24 mouse cellular contexts compared by ENCODE assay signal in the genomic region with DNA sequence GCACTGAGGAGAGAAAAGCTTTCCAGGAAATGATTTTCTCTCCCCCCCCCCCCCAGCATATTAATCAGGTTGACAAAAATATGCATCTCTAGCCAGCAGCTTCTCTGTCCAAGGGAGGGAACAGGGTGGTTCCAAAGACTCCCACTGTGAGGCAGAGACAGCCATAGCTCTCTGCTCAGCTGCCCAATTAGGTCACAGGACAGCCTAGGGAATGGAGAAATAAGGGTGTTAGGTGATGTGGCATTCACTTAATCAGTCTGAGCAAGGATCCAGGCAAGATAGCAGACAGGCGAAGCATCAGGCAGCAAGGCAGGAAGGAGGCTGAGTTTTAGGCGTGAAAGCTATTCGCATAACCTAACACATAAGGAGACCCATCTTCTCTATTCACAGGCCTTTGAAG.
DNase-seq lines count a peak whose midpoint lies in the region; ATAC-seq and TF ChIP-seq lines count a peak whose summit lies in the region.
"Had no signal": no experiment of that assay in that cellular context is flagged by ENCODE, and none has a peak within 500 bp of the region (broad histone marks: within the 10 kb centered on the region; RNA-seq: fewer than 3 reads in every experiment).

No protein-coding gene starts in this region.

- H3K36me3 ChIP-seq in kidney, embryonic 15.5 days = no peaks in the 10 kb centered on the region
- H3K36me3 ChIP-seq in heart, adult 2 months (ENCODE audit: control insufficient read depth, insufficient read depth, low read length) = no peaks in the 10 kb centered on the region
- H3K36me3 ChIP-seq: G1E had no signal

- 0 out of 2 replicates have a peak, but pooled peaks have one; percentile 20 for ATAC-seq in cerebellum, adult (ENCODE audit: insufficient number of reproducible peaks, low FRiP score, low TSS enrichment)
- ATAC-seq in kidney, embryonic 15.5 days (replicated peaks; ENCODE audit: low FRiP score) = no peak
- ATAC-seq: activated CD4-positive, CD25-positive, alpha-beta regulatory T cell, adult 4 months; CD4-positive, CD25-positive, alpha-beta regulatory T cell, adult 4 months; Patski had no signal

- no peaks in the 10 kb centered on the region for H3K4me1 ChIP-seq in kidney, embryonic 15.5 days
- H3K4me1 ChIP-seq in heart, adult 2 months (ENCODE audit: control insufficient read depth, insufficient read depth, low read length) = no peaks in the 10 kb centered on the region

- H3K9ac ChIP-seq in kidney, embryonic 15.5 days = no peak overlapping the region
- no peak overlapping the region for H3K9ac ChIP-seq in heart, adult 2 months (ENCODE audit: low read depth, low read length)

- DNase-seq in cerebellum, postnatal 36 days = no peak
- DNase-seq in Muller cell, postnatal 12 days (ENCODE audit: inconsistent ontology term) = peak; percentile 35
- DNase-seq in retina, embryonic 14.5 days (ENCODE audit: low spot score) = peak; percentile 55
- DNase-seq in retina, postnatal 1 day = peak; percentile 82
- DNase-seq in kidney, postnatal 14 days = no peak
- DNase-seq in heart, adult 2 months = no peak
- DNase-seq: adrenal gland, adult 2 months; adrenal gland, adult 8-10 months; adrenal gland, postnatal 10 days; adrenal gland, postnatal 14 days; adrenal gland, postnatal 25 days; adrenal gland, postnatal 36 days; B cell, adult 2 months; cerebellum, adult 11 months; cerebellum, adult 11-12 months; cerebellum, adult 18-20 months; cerebellum, adult 2 months had no signal

- TF ChIP-seq CTCF in heart, adult 2 months (IDR thresholded peaks at IDR 0.05) = no peak

- H3K9me3 ChIP-seq in kidney, embryonic 15.5 days (replicated peaks) = no peaks in the 10 kb centered on the region

- H3K4me3 ChIP-seq in kidney, embryonic 15.5 days (replicated peaks) = no peak overlapping the region
- H3K4me3 ChIP-seq in heart, adult 2 months = no peak overlapping the region

- no peak overlapping the region for H3K4me2 ChIP-seq in kidney, embryonic 15.5 days

- TF ChIP-seq EP300 in heart, adult 2 months (IDR thresholded peaks at IDR 0.05; ENCODE audit: insufficient read depth, low read depth, low read length) = no peak

- intact Hi-C loops in heart, adult 2 months (cut with DNase I) = no loop called here

- no peak for TF ChIP-seq POLR2A in heart, adult 2 months (IDR thresholded peaks at IDR 0.05; ENCODE audit: insufficient read depth, low read depth, low read length)

- WGBS in kidney, embryonic 15.5 days = 90% methylated on average over 3 of the region's 3 CpGs
- 78% methylated on average over 3 of the region's 3 CpGs for WGBS in heart, adult 2 months

- no peaks in the 10 kb centered on the region for H3K27me3 ChIP-seq in kidney, embryonic 15.5 days
- H3K27me3 ChIP-seq in heart, adult 2 months (ENCODE audit: control insufficient read depth, insufficient read depth, low read length) = no peaks in the 10 kb centered on the region
- H3K27me3 ChIP-seq: CH12.LX had no signal

- no peak overlapping the region for H3K27ac ChIP-seq in kidney, embryonic 15.5 days
- no peak overlapping the region for H3K27ac ChIP-seq in heart, adult 2 months

- no peaks in the 10 kb centered on the region for H3K79me2 ChIP-seq in heart, adult 2 months (replicated peaks; ENCODE audit: control insufficient read depth, insufficient read depth, low read length)

Comparison
In these comparisons a context has a peak if more than half of its experiments do, and no peak if none do; other contexts are left out.
1. DNase-seq: peak in Muller cell, postnatal 12 days (single experiment), retina, embryonic 14.5 days (single experiment) and retina, postnatal 1 day (single experiment); none in cerebellum, postnatal 36 days (0 of 2), kidney, postnatal 14 days (single experiment) and heart, adult 2 months (0 of 2).